Mouse (Mus musculus): ENCODE results near the gene Gm12253.

The Gm12253 gene

GRCm38 (mm10) chr11:58432259-58432658, at the start of gene Gm12253:
Gm12253 (plus strand) TSS chr11:58432559.
- DNase-seq (ENCODE audit: low spot score in 2 of 2), result no peak

GRCm38 (mm10) chr11:58399985-58400645, 32.2 kb upstream of the Gm12253 start:
- DNase-seq (ENCODE audit: low spot score in 2 of 2), result no peak

- DNase-seq (ENCODE audit: low spot score in 2 of 2), result no peak
Measured at GRCm38 (mm10) chr11:58400655-58401054, 31.7 kb upstream of the Gm12253 start.

GRCm38 (mm10) chr11:58408066-58408465, 24.3 kb upstream of the Gm12253 start:
- peak in 1 of 2 experiments; percentile 15 for DNase-seq (ENCODE audit: low spot score in 2 of 2)

GRCm38 (mm10) chr11:58418336-58418735, 14.0 kb upstream of the Gm12253 start:
- no peak for DNase-seq (ENCODE audit: low spot score in 2 of 2)

GRCm38 (mm10) chr11:58420815-58421214, 11.5 kb upstream of the Gm12253 start, which contains the start of gene 1810065E05Rik:
1810065E05Rik (plus strand) TSS chr11:58421111.
- no peak for DNase-seq (ENCODE audit: low spot score in 2 of 2)

GRCm38 (mm10) chr11:58437866-58438265, 5.5 kb downstream of the Gm12253 start:
- no peak for DNase-seq (ENCODE audit: low spot score in 2 of 2)

GRCm38 (mm10) chr11:58452759-58453158, 20.4 kb downstream of the Gm12253 start, which contains the start of gene Lypd9:
Lypd9 (minus strand) TSS chr11:58452923.
- no peak for DNase-seq (ENCODE audit: low spot score in 2 of 2)

- no peak for DNase-seq (ENCODE audit: low spot score in 2 of 2)
Measured at GRCm38 (mm10) chr11:58453592-58453991, 21.2 kb downstream of the Gm12253 start.

GRCm38 (mm10) chr11:58462170-58462569, 29.8 kb downstream of the Gm12253 start, which contains the start of gene Olfr30:
Olfr30 (minus strand) TSS chr11:58462270.
- no peak for DNase-seq (ENCODE audit: low spot score in 2 of 2)
